Mouse (Mus musculus): ENCODE measurements around the gene Itga5.

DNA sequence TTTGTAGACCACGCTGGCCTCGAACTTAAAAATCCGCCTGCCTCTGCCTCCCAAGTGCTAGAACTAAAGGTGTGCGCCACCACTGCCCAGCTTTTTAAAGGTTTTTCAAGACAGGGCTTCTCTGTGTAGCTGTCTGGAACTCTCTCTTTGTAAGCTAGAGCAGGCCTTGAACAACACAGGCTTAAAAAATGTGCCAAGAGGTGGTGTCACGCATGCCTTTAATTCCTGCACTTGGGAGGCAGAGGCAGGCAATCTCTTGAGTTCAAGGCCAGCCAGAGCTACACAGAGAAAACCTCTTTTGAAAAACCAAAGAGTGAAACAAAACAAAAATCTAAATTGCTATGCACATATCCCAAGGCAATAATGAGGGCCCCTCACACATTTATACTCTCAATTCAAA is 34.8 kb upstream of the Itga5 start:
- TF ChIP-seq GATA1 (IDR thresholded peaks at IDR 0.05; ENCODE audit: low read length) (no peak), TAL1 (IDR thresholded peaks at IDR 0.05; ENCODE audit: low read length) (no peak)
